Mouse (Mus musculus): Measurements from ENCODE around the gene Adprm. TPM values are rescaled to one million over a fixed set of nuclear protein-coding genes. Genes with fewer than 3 reads are reported as not detected.

Adprm gene
- polyA plus RNA-seq, 1 experiment, result 12.4 TPM

DNA sequence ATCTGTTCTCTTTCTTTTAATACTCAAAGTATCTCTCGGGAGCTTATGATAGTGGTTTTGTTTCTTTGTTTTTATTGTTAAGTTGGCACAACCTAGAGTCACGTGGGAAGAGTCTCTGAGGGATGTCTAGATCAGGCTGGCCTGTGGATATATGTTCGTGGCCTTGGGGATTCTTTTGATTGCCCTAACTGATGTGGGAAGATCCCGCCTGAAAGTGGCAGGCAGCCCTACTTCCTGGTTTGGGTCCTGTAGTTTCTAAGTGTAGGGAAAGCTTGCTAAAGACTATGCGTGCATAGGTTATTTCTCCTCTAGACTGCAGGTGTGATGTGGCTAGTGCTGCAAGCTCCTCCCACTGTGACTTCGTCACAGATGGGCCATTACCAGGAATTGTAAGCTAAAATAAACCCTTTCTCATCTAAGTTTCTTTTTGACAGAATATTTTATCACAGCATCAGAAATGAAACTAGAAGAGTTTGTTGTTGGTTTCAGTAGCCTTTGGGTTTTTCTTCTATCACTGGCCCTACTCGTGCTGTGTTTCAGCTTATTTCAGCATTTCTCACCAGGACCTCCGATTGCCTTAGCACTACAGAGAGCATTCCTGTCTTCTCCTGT lies 2.5 kb upstream of the Adprm start:
- Histone ChIP-seq H3K79me3 (ENCODE audit: low read depth) (peaks cover 19% of the 10 kb centered on the region), H3K36me3 (ENCODE audit: control insufficient read depth, insufficient read depth) (peaks cover 54% of the 10 kb centered on the region), H3K27me3 (ENCODE audit: control insufficient read depth, insufficient read depth, insufficient read length) (no peaks in the 10 kb centered on the region), H3K79me2 (ENCODE audit: control insufficient read depth, insufficient read depth) (peaks cover 52% of the 10 kb centered on the region), H3K4me3 (ENCODE audit: insufficient read depth, poor library complexity, severe bottlenecking) (no peak overlapping the region), H3ac (ENCODE audit: control insufficient read depth, insufficient read length, low read depth) (no peak overlapping the region)
- TF ChIP-seq CEBPB (IDR thresholded peaks at IDR 0.05; ENCODE audit: low read depth), result no peak
- TF ChIP-seq CTCF (IDR thresholded peaks at IDR 0.05; ENCODE audit: control insufficient read depth, insufficient read depth, insufficient read length), result no peak
- no peak for TF ChIP-seq MAX (IDR thresholded peaks at IDR 0.05)
- TF ChIP-seq USF1 (IDR thresholded peaks at IDR 0.05; ENCODE audit: low read depth), result no peak
- no peak for TF ChIP-seq MYOG (IDR thresholded peaks at IDR 0.05; ENCODE audit: control insufficient read depth, extremely low read depth, insufficient read length)
- no peak for TF ChIP-seq MYOD1 (IDR thresholded peaks at IDR 0.05; ENCODE audit: control insufficient read depth, insufficient read length, low read depth)
- no peak for TF ChIP-seq FOSL1 (IDR thresholded peaks at IDR 0.05; ENCODE audit: insufficient read depth, low read length, poor library complexity, severe bottlenecking)

GRCm38 (mm10) chr11:67051676-67052320 lies 596 bp downstream of the Adprm start:
- Histone ChIP-seq H3K36me3 (ENCODE audit: control insufficient read depth, insufficient read depth) (peaks cover 28% of the 10 kb centered on the region), H3K27me3 (ENCODE audit: control insufficient read depth, insufficient read depth, insufficient read length) (no peaks in the 10 kb centered on the region), H3K79me2 (ENCODE audit: control insufficient read depth, insufficient read depth) (peaks cover 57% of the 10 kb centered on the region), H3K79me3 (ENCODE audit: low read depth) (peaks cover 21% of the 10 kb centered on the region), H3ac (ENCODE audit: control insufficient read depth, insufficient read length, low read depth) (peak overlapping the region; percentile 80), H3K4me3 (ENCODE audit: insufficient read depth, poor library complexity, severe bottlenecking) (peak overlapping the region; percentile 89)
- TF ChIP-seq CEBPB (IDR thresholded peaks at IDR 0.05; ENCODE audit: low read depth) (no peak), MAX (IDR thresholded peaks at IDR 0.05) (no peak), MYOG (IDR thresholded peaks at IDR 0.05; ENCODE audit: control insufficient read depth, extremely low read depth, insufficient read length) (no peak), USF1 (IDR thresholded peaks at IDR 0.05; ENCODE audit: low read depth) (no peak), MYOD1 (IDR thresholded peaks at IDR 0.05; ENCODE audit: control insufficient read depth, insufficient read length, low read depth) (no peak), CTCF (IDR thresholded peaks at IDR 0.05; ENCODE audit: control insufficient read depth, insufficient read depth, insufficient read length) (no peak), FOSL1 (IDR thresholded peaks at IDR 0.05; ENCODE audit: insufficient read depth, low read length, poor library complexity, severe bottlenecking) (no peak)

DNA sequence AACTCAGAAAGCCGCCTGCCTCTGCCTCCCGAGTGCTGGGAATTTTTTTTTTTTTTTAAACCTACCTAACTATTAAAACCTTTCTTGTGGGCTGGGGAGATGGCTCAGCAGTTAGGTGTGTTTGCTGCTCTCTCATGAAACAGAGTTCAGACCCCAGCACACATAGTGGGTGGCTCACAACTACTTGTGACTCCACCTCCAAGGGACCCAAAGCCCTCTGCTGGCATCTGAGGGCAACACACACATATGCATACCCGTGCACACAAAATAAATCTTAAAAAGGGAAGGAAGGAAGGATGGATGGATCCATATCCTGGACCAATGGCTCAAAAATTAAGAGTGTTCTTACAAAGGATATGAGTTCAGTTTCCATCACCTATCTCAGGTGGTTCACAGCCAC lies 3.1 kb downstream of the Adprm start:
- Histone ChIP-seq H3K79me3 (ENCODE audit: low read depth) (peaks cover 17% of the 10 kb centered on the region), H3K36me3 (ENCODE audit: control insufficient read depth, insufficient read depth) (peaks cover 15% of the 10 kb centered on the region), H3K79me2 (ENCODE audit: control insufficient read depth, insufficient read depth) (peaks cover 45% of the 10 kb centered on the region), H3ac (ENCODE audit: control insufficient read depth, insufficient read length, low read depth) (no peak overlapping the region), H3K27me3 (ENCODE audit: control insufficient read depth, insufficient read depth, insufficient read length) (no peaks in the 10 kb centered on the region), H3K4me3 (ENCODE audit: insufficient read depth, poor library complexity, severe bottlenecking) (no peak overlapping the region)
- no peak for TF ChIP-seq CTCF (IDR thresholded peaks at IDR 0.05; ENCODE audit: control insufficient read depth, insufficient read depth, insufficient read length)
- TF ChIP-seq CEBPB (IDR thresholded peaks at IDR 0.05; ENCODE audit: low read depth), result no peak
- TF ChIP-seq FOSL1 (IDR thresholded peaks at IDR 0.05; ENCODE audit: insufficient read depth, low read length, poor library complexity, severe bottlenecking), result no peak
- no peak for TF ChIP-seq MAX (IDR thresholded peaks at IDR 0.05)
- no peak for TF ChIP-seq MYOG (IDR thresholded peaks at IDR 0.05; ENCODE audit: control insufficient read depth, extremely low read depth, insufficient read length)
- no peak for TF ChIP-seq MYOD1 (IDR thresholded peaks at IDR 0.05; ENCODE audit: control insufficient read depth, insufficient read length, low read depth)
- no peak for TF ChIP-seq USF1 (IDR thresholded peaks at IDR 0.05; ENCODE audit: low read depth)

- TF ChIP-seq MAX (IDR thresholded peaks at IDR 0.05), result no peak
- no peak for TF ChIP-seq CEBPB (IDR thresholded peaks at IDR 0.05; ENCODE audit: low read depth)
- no peak for TF ChIP-seq MYOG (IDR thresholded peaks at IDR 0.05; ENCODE audit: control insufficient read depth, extremely low read depth, insufficient read length)
- no peak for TF ChIP-seq CTCF (IDR thresholded peaks at IDR 0.05; ENCODE audit: control insufficient read depth, insufficient read depth, insufficient read length)
Observed at GRCm38 (mm10) chr11:67048496-67048895, 3.9 kb downstream of the Adprm start.

DNA sequence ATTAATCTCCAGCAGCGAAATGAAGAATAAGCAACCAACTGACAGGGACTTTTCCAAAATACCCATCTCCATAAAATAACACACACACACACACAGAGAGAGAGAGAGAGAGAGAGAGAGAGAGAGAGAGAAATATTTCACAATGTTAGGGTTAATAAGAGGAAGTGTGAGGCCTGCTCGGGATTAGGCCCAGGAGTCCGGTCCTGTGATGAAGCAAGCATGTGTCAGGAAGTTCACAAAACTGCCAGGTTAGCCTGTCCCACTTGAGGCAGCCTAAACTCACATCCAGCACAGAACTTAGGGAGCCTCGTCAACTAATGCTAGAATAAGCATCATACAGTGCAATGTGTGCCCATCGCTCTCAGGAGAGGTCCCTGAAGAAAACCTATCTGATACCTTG lies 5.2 kb downstream of the Adprm start:
- Histone ChIP-seq H3K79me2 (ENCODE audit: control insufficient read depth, insufficient read depth) (peaks cover 26% of the 10 kb centered on the region), H3K36me3 (ENCODE audit: control insufficient read depth, insufficient read depth) (peaks cover 18% of the 10 kb centered on the region), H3ac (ENCODE audit: control insufficient read depth, insufficient read length, low read depth) (no peak overlapping the region), H3K79me3 (ENCODE audit: low read depth) (peaks cover 4% of the 10 kb centered on the region), H3K27me3 (ENCODE audit: control insufficient read depth, insufficient read depth, insufficient read length) (no peaks in the 10 kb centered on the region), H3K4me3 (ENCODE audit: insufficient read depth, poor library complexity, severe bottlenecking) (no peak overlapping the region)
- no peak for TF ChIP-seq CTCF (IDR thresholded peaks at IDR 0.05; ENCODE audit: control insufficient read depth, insufficient read depth, insufficient read length)
- no peak for TF ChIP-seq MYOD1 (IDR thresholded peaks at IDR 0.05; ENCODE audit: control insufficient read depth, insufficient read length, low read depth)
- no peak for TF ChIP-seq USF1 (IDR thresholded peaks at IDR 0.05; ENCODE audit: low read depth)
- TF ChIP-seq CEBPB (IDR thresholded peaks at IDR 0.05; ENCODE audit: low read depth), result no peak
- no peak for TF ChIP-seq MAX (IDR thresholded peaks at IDR 0.05)
- no peak for TF ChIP-seq FOSL1 (IDR thresholded peaks at IDR 0.05; ENCODE audit: insufficient read depth, low read length, poor library complexity, severe bottlenecking)
- no peak for TF ChIP-seq MYOG (IDR thresholded peaks at IDR 0.05; ENCODE audit: control insufficient read depth, extremely low read depth, insufficient read length)

More at GRCm38 (mm10) chr11:67048496-67048895, 3.9 kb downstream of the Adprm start:
- H3K79me3 ChIP-seq (ENCODE audit: low read depth), result peaks cover 11% of the 10 kb centered on the region
- H3K4me3 ChIP-seq (ENCODE audit: insufficient read depth, poor library complexity, severe bottlenecking), result no peak overlapping the region
- no peak overlapping the region for H3ac ChIP-seq (ENCODE audit: control insufficient read depth, insufficient read length, low read depth)
- peaks cover 15% of the 10 kb centered on the region for H3K36me3 ChIP-seq (ENCODE audit: control insufficient read depth, insufficient read depth)
- peaks cover 37% of the 10 kb centered on the region for H3K79me2 ChIP-seq (ENCODE audit: control insufficient read depth, insufficient read depth)
- H3K27me3 ChIP-seq (ENCODE audit: control insufficient read depth, insufficient read depth, insufficient read length), result no peaks in the 10 kb centered on the region
